Mouse (Mus musculus) heart, embryonic 12.5 days (tissue): ENCODE measurements around the gene Slc39a11. TPM values are rescaled to one million over a fixed set of nuclear protein-coding genes. Genes with fewer than 3 reads are reported as not detected.
A peak's percentile ranks its signal among the peaks of the same experiment; 100 is the strongest.

Source experiments
- ATAC-seq: fragments of 200-750 bp; cut with Nextera tagmentation; 2 replicates; pipeline ENCODE4 v1.8.0; 2017; ENCODE audit warnings: moderate TSS enrichment, moderate library complexity; ENCODE audit not compliant: insufficient number of reproducible peaks, low FRiP score
- H3K27ac ChIP-seq: fragments of 300-500 bp; sonication (generic); 2 replicates; pipeline ENCODE4 v1.5.1; 2016; ENCODE audit warnings: mild to moderate bottlenecking, moderate library complexity; ENCODE audit not compliant: poor library complexity, severe bottlenecking
- H3K27me3 ChIP-seq: fragments of 300-500 bp; sonication (generic); replicated peaks from 2 replicates; pipeline ENCODE4 v1.6.1; 2016; ENCODE audit warnings: mild to moderate bottlenecking, moderate library complexity
- H3K36me3 ChIP-seq: fragments of 300-500 bp; sonication (generic); 2 replicates; pipeline ENCODE4 v1.6.1; 2016; ENCODE audit warnings: mild to moderate bottlenecking, moderate library complexity
- H3K4me1 ChIP-seq: fragments of 300-500 bp; sonication (generic); replicated peaks from 2 replicates; pipeline ENCODE4 v1.6.1; 2016; ENCODE audit warnings: mild to moderate bottlenecking
- H3K4me2 ChIP-seq: fragments of 300-500 bp; sonication (generic); 2 replicates; pipeline ENCODE4 v1.6.1; 2016; ENCODE audit warnings: mild to moderate bottlenecking, moderate library complexity
- H3K4me3 ChIP-seq: fragments of 300-500 bp; sonication (generic); 2 replicates; pipeline ENCODE4 v1.5.1; 2016; ENCODE audit warnings: mild to moderate bottlenecking
- H3K9ac ChIP-seq: fragments of 300-500 bp; sonication (generic); 2 replicates; pipeline ENCODE4 v1.6.1; 2016; ENCODE audit warnings: mild to moderate bottlenecking, moderate library complexity
- H3K9me3 ChIP-seq: fragments of 300-500 bp; sonication (generic); replicated peaks from 2 replicates; pipeline ENCODE4 v1.6.1; 2016; ENCODE audit warnings: mild to moderate bottlenecking, moderate library complexity
- WGBS: fragments of 180-500 bp; shearing (Covaris S2); methylation state at CpG from one replicate; pipeline ENCODE4 v1.1.7; 2016; 5-methylcytosine and 5-hydroxymethylcytosine counted together
- polyA plus RNA-seq: library from polyadenylated mRNA; unstranded; fragments of >200 nt; fragmentation: Nextera tagmentation; extraction: Ambion mirVana; gene quantifications from 2 replicates; pipeline ENCODE4 v1.2.1, GENCODE M21; 2016

The Slc39a11 gene
- polyA plus RNA-seq, 1 experiment from 2014 or later = 19.0 TPM

DNA sequence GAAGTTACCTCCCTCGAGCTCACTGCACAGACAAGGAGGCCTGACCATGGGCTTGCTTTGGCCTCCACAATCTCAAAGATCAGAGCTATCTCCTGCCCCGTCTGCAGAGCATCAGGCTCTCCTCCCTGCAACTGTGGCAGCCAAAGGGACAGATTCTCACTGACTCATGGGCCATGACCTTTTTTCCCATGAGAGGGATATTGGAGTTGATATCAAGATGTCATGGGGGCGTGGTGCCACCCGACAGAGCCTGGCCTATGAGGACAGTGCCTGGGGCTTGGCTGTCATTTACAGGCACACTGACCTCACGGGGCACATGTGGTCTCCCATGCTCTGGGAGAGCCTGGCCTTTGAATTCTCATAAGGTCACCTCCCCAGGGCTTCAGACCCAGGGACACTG lies 346.7 kb downstream of the Slc39a11 start:
- Histone ChIP-seq H3K27ac (no peak overlapping the region), H3K36me3 (peaks cover 10% of the 10 kb centered on the region), H3K9me3 (no peaks in the 10 kb centered on the region; the same call in 1 of the 2 replicates), H3K4me2 (no peak overlapping the region), H3K4me1 (no peaks in the 10 kb centered on the region), H3K4me3 (no peak overlapping the region), H3K27me3 (no peaks in the 10 kb centered on the region), H3K9ac (no peak overlapping the region)
- 73% methylated on average over 5 of the region's 5 CpGs for WGBS
- no peak for ATAC-seq

DNA sequence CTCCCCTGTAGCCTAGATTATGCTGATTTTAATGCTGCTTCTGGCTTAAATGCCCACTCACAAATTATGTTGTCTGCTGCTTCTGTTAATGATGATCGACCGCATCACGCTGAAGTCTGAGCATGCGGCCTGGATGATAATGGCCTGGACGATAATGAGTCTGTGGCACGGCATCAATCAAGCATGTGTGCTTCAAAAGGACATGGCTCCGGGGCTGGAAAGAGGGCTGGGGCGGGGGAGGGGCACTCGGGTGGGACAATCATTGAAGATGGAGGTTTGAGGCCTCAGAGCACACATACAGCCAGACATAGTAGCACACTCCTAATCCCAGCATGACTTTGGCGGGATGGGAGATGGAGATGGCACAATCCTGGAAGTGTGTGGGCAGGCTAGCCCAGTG lies 350.4 kb downstream of the Slc39a11 start:
- Histone ChIP-seq H3K9ac (no peak overlapping the region), H3K36me3 (0 out of 2 replicates have a peak, but pooled peaks cover under 1% of the 10 kb centered on the region), H3K27me3 (no peaks in the 10 kb centered on the region), H3K9me3 (no peaks in the 10 kb centered on the region), H3K4me3 (no peak overlapping the region), H3K4me1 (no peaks in the 10 kb centered on the region), H3K27ac (no peak overlapping the region), H3K4me2 (no peak overlapping the region)
- ATAC-seq = no peak
- 79% methylated on average over 10 of the region's 10 CpGs for WGBS

DNA sequence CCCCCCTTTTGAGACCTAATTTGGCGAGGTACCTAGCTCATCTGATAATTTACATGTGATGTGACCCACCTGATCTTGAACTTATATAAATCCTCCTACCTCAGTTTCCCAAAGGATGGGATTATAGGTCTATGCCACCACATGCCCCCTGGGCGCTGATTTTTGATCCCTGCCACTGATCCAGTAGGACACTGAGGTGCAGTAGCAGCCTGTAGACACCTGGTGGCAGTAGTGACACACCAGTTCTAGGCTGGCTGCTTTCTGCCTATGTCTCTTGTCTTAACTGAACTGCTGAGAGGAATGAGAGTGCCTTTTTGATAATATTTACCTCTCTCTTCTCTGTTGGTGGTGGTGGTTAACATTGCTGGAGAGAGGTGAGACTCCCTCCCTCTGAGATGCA lies 352.1 kb downstream of the Slc39a11 start:
- no peaks in the 10 kb centered on the region for H3K9me3 ChIP-seq
- H3K27ac ChIP-seq = no peak overlapping the region
- WGBS = 27% methylated on average over 2 of the region's 2 CpGs
- H3K9ac ChIP-seq = no peak overlapping the region
- no peaks in the 10 kb centered on the region for H3K27me3 ChIP-seq
- ATAC-seq = no peak
- 0 out of 2 replicates have a peak, but pooled peaks cover 4% of the 10 kb centered on the region for H3K4me1 ChIP-seq
- H3K4me3 ChIP-seq = no peak overlapping the region
- H3K36me3 ChIP-seq = no peaks in the 10 kb centered on the region
- H3K4me2 ChIP-seq = no peak overlapping the region

DNA sequence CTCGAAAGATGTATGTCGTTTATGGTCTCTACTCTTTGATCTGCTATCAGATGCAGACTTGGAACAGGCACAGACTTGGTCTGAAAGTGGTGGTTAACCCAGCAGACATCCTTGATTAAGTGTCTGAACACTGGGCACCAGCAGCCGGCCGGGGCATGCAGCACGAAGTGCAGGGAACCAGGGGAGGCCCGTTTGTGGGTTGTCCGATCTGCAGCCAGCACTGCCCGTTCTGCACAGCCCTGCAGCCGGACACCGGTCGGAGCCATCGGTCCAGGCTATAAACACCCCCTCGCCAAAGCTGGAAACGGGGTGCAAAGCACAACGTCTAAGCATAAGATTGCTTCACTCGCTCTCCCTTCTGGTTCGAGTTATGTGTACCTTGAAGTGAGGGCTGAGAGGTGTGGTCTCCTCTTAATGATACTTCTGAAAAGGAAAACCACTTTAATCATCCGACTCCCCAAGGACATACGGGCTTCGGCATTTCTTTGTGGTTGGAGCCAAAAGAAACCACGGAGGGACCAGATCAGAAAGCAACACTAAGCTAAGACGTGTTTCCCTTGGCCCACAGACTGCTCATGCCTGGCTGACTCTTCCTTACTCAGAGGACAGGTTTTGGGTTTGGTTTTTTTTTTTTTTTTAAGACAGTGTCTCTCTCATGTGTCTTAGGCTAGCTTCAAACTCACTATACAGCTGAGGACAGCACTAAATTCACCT lies 352.8 kb downstream of the Slc39a11 start:
- H3K4me3 ChIP-seq = no peak overlapping the region
- WGBS = 83% methylated on average over 22 of the region's 22 CpGs
- no peak overlapping the region for H3K9ac ChIP-seq
- H3K4me1 ChIP-seq = 0 out of 2 replicates have a peak, but pooled peaks cover 4% of the 10 kb centered on the region
- H3K27me3 ChIP-seq = no peaks in the 10 kb centered on the region
- no peak overlapping the region for H3K4me2 ChIP-seq
- H3K36me3 ChIP-seq = no peaks in the 10 kb centered on the region
- H3K9me3 ChIP-seq = no peaks in the 10 kb centered on the region
- no peak overlapping the region for H3K27ac ChIP-seq
- no peak for ATAC-seq

DNA sequence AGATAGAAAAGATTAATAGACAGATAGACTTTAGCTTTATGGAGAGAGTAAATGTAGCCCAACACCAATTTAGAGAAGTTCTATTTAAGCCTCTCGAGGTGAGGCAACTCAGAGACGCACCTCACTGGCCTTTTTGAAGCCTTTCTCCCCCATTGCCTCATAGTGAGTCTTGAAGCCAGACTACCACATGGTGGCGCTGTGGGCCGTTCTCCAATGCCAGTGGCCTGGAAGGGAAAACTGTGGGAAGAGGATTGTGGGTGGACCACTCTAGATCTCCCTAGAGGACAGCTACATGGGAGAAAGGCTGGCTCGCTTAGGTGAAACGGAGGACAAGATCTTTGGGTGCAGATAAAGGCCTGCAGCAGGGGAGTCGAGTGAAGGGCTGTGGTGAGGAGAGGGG lies 353.7 kb downstream of the Slc39a11 start:
- Histone ChIP-seq H3K27me3 (no peaks in the 10 kb centered on the region), H3K9me3 (no peaks in the 10 kb centered on the region), H3K4me3 (no peak overlapping the region), H3K36me3 (no peaks in the 10 kb centered on the region), H3K27ac (no peak overlapping the region), H3K9ac (no peak overlapping the region), H3K4me2 (no peak overlapping the region), H3K4me1 (peaks cover 4% of the 10 kb centered on the region; the same call in 1 of the 2 replicates)
- ATAC-seq = no peak
- 25% methylated on average over 7 of the region's 7 CpGs for WGBS

DNA sequence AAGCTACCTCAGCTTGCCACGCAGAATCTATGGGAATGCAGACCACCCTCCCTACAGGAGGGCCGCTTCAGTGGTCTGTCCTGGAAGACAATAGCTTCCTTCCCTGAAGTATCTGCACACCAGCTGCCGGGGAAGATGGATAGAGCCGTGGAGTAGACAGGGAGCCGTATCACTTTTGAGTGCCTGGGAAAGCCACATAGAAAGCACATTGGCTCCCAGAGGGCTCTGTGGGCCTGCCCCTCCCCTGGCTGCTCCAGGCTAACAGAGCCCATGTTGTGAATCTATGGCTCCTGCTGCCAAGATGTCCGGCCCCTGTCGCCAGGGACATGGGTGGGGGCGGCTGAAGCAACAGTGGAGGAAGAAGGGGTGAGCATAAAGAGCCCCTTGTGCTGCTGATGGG lies 355.4 kb downstream of the Slc39a11 start:
- Histone ChIP-seq H3K27ac (peak overlapping the region; percentile 30; the same call in 1 of the 2 replicates), H3K36me3 (no peaks in the 10 kb centered on the region), H3K4me1 (peaks cover 4% of the 10 kb centered on the region; the same call in 1 of the 2 replicates), H3K4me2 (no peak overlapping the region), H3K4me3 (no peak overlapping the region), H3K9ac (no peak overlapping the region), H3K9me3 (no peaks in the 10 kb centered on the region), H3K27me3 (no peaks in the 10 kb centered on the region)
- WGBS = 53% methylated on average over 8 of the region's 8 CpGs
- ATAC-seq = 0 out of 2 replicates have a peak, but pooled peaks have one; percentile 5

DNA sequence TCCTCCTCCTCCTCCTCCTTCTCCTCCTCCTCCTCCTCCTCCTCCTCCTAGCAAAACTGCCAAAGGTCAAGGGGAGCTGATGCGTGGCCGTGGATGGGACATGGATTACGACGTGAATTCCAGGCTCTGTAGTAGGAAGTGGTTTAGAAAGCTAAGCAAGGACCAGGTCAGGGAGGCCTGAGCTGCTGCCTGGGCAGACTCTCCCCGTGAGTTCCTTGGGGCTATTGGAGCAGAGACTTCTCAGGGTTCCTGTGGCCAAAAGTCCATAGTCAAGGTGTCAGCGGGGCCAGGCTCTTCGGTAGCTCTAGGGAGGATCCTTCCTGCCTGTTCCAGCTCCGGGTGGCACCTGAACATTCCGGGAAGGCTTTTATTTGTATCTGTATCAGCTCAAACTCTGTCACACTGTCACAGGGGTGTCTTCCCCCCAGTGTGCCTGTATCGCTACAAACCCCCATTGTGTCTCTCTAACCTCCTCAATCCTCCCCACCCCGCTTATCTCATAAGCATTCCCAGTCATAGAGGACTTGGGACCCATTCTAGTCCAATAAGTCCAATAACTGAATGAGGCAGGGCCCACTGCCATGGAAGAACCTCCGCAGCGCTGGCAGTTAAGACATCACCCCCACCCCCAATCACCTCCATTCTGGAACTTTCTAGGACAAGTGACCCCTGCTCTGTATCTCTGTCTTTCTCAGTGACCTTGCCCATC lies 356.8 kb downstream of the Slc39a11 start:
- no peaks in the 10 kb centered on the region for H3K27me3 ChIP-seq
- H3K4me2 ChIP-seq = no peak overlapping the region
- no peak overlapping the region for H3K4me3 ChIP-seq
- no peaks in the 10 kb centered on the region for H3K36me3 ChIP-seq
- H3K9ac ChIP-seq = no peak overlapping the region
- ATAC-seq = no peak
- H3K4me1 ChIP-seq = peaks cover 4% of the 10 kb centered on the region; the same call in 1 of the 2 replicates
- 72% methylated on average over 13 of the region's 13 CpGs for WGBS
- H3K27ac ChIP-seq = peak overlapping the region; percentile 14; the same call in 1 of the 2 replicates
- H3K9me3 ChIP-seq = no peaks in the 10 kb centered on the region

DNA sequence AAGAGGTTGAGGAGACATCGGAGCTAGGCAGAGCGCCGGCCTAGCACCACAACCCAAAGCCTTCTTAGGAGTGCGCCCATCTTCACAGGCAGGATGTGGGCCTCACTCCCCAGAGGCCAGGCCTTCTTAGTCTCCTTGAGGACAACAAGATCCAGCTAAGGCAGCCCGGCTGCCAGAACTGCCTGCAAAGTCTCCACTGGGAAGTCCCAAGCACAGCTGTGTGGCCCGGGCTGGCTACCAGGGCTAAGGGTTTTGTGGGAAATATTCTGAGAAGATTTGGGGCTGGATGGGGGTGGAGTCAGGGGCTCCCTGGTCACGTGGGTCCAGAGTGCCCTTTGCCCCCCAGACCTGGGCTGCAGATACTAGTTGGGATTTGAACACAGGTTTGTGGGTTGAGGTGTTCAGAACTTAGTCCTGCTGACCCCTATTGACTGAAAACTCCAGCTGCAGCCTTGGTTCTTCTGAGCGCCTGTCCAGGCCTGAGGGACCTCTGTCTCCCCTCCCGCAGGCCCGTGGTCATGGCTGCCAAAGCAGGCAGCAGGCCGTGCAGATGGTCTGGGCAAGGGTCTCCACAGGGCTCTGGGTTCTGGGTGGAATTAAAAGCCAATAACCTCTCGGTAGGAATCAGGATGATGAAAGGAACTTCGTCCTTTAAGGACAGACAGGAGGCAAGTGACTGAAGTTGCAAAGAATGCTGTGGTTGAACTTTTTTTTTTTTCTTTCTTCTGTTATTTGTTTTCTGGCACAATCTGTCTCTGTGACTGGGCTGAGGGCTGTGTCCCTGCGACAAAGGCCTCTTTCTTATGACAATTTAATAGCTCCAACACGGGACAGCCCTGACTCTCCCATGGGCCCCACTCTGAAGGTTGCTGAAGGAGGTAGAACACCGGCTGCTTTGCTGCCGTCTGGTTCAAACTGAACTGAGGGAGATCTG lies 357.8 kb downstream of the Slc39a11 start:
- no peaks in the 10 kb centered on the region for H3K36me3 ChIP-seq
- no peak for ATAC-seq
- H3K4me3 ChIP-seq = no peak overlapping the region
- no peak overlapping the region for H3K4me2 ChIP-seq
- H3K9ac ChIP-seq = no peak overlapping the region
- no peaks in the 10 kb centered on the region for H3K9me3 ChIP-seq
- H3K27me3 ChIP-seq = no peaks in the 10 kb centered on the region
- peak overlapping the region; percentile 41; the same call in 1 of the 2 replicates for H3K27ac ChIP-seq
- H3K4me1 ChIP-seq = peaks cover 4% of the 10 kb centered on the region; the same call in 1 of the 2 replicates
- WGBS = 67% methylated on average over 17 of the region's 17 CpGs

DNA sequence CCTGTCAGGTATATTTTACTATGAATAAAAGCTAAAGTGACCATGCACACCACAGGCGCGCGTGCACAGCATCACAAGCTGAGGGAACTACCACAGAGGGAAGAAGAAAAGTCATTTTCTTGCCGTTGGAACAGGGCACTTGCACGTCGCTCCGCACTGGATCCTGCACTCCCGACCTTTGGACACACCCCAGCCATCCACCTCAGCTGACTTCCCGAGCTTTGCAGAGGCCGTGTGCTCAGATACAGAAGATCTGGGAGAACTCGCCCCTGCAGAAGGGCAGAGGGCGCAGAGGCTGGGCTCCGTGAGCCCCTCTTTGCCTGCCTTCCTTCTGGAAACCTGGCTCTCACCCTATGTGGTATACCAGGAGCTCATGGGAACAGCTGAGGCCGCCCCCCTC lies 359.0 kb downstream of the Slc39a11 start:
- no peak overlapping the region for H3K9ac ChIP-seq
- 71% methylated on average over 14 of the region's 14 CpGs for WGBS
- no peak overlapping the region for H3K4me3 ChIP-seq
- no peak overlapping the region for H3K4me2 ChIP-seq
- no peaks in the 10 kb centered on the region for H3K36me3 ChIP-seq
- H3K27me3 ChIP-seq = no peaks in the 10 kb centered on the region
- no peak for ATAC-seq
- H3K27ac ChIP-seq = no peak overlapping the region
- peaks cover 4% of the 10 kb centered on the region; the same call in 1 of the 2 replicates for H3K4me1 ChIP-seq
- H3K9me3 ChIP-seq = no peaks in the 10 kb centered on the region

DNA sequence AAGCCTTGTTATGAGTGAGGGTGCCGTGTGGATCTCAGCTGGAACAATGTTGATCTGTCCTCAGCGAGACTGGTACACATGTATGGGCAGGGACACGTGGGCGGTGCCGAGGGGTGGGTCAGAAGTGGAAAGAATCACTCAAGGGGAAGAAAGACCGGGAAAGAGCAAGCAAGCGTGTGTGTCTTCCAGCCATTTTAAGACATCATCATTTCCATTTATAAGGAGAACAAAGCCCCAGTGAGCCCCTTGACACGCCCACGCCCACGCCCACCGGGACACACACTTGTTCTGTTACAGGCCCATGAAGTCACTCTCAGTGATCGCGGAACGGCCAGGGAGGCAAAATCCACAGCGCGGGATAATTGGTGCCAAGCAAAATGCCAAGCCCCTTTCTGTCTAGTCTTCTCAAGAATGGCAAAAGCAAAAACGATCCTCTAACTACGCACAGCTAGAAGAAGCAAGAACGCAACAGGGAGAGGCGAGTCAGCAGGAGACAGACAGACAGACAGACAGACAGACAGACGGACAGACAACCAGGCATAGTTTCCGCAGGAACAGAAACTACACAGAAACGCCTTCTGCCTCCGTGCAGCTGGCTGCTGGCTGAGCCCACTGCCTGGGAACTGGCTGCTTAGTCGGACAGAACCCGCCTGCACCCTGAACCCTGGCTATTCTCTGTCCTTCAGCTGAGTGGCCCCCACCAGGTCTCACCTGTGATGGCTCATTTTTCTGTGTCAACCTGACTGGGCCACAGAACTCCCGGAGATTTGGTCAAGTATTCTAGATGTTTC lies 364.7 kb downstream of the Slc39a11 start:
- 81% methylated on average over 27 of the region's 27 CpGs for WGBS
- no peak overlapping the region for H3K9ac ChIP-seq
- no peaks in the 10 kb centered on the region for H3K27me3 ChIP-seq
- H3K4me2 ChIP-seq = no peak overlapping the region
- no peaks in the 10 kb centered on the region for H3K9me3 ChIP-seq
- peaks cover 7% of the 10 kb centered on the region; the same call in 1 of the 2 replicates for H3K4me1 ChIP-seq
- no peak overlapping the region for H3K4me3 ChIP-seq
- no peak overlapping the region for H3K27ac ChIP-seq
- no peaks in the 10 kb centered on the region for H3K36me3 ChIP-seq
- no peak for ATAC-seq
